Mouse (Mus musculus): ENCODE results near the gene Ghr. TPM values are rescaled to one million over a fixed set of nuclear protein-coding genes. Genes with fewer than 3 reads are reported as not detected.

Ghr gene
- 5.1 and 10.7 TPM in 2 replicates for polyA plus RNA-seq (2014; fragmentation: Nextera tagmentation; extraction: Ambion mirVana)

GRCm38 (mm10) chr15:3582807-3583636 lies at the start of gene Ghr:
TSS of gene Ghr (minus strand) at chr15:3583492.
- under 1% methylated on average over 51 of the region's 52 CpGs for WGBS
- Histone ChIP-seq H3K27ac (replicated peaks; ENCODE audit: low read depth, low read length) (peak within 1 kb of the TSS; percentile 82), H3K4me3 (replicated peaks; ENCODE audit: low read depth, low read length) (peak within 1 kb of the TSS; percentile 64), H3K9me3 (ENCODE audit: control insufficient read depth, low read length) (no peaks in the 10 kb centered on the region), H3K36me3 (ENCODE audit: control insufficient read depth, insufficient read depth, low read length) (no peaks in the 10 kb centered on the region), H3K27me3 (ENCODE audit: control insufficient read depth, insufficient read depth, low read length) (no peaks in the 10 kb centered on the region), H3K4me1 (ENCODE audit: control insufficient read depth, insufficient read depth, low read length) (peaks cover 8% of the 10 kb centered on the region; the same call in 1 of the 2 replicates), H3K9ac (replicated peaks; ENCODE audit: low read length) (peak within 1 kb of the TSS; percentile 72), H3K4me2 (ENCODE audit: low read length) (peak within 1 kb of the TSS; percentile 79)
- peak; percentile 93 for DNase-seq
- peak; percentile 95 for ATAC-seq (ENCODE audit: low FRiP score, low TSS enrichment)

- Histone ChIP-seq H3K4me2 (ENCODE audit: low read length) (no peak overlapping the region), H3K9me3 (ENCODE audit: control insufficient read depth, low read length) (no peaks in the 10 kb centered on the region), H3K4me3 (replicated peaks; ENCODE audit: low read depth, low read length) (no peak overlapping the region), H3K27me3 (ENCODE audit: control insufficient read depth, insufficient read depth, low read length) (no peaks in the 10 kb centered on the region), H3K4me1 (ENCODE audit: control insufficient read depth, insufficient read depth, low read length) (no peaks in the 10 kb centered on the region), H3K36me3 (ENCODE audit: control insufficient read depth, insufficient read depth, low read length) (no peaks in the 10 kb centered on the region), H3K27ac (replicated peaks; ENCODE audit: low read depth, low read length) (no peak overlapping the region), H3K9ac (replicated peaks; ENCODE audit: low read length) (no peak overlapping the region)
- ATAC-seq (ENCODE audit: low FRiP score, low TSS enrichment) (no peak), DNase-seq (no peak)
Observed at GRCm38 (mm10) chr15:3622746-3623145, 39.5 kb upstream of the Ghr start.

DNA sequence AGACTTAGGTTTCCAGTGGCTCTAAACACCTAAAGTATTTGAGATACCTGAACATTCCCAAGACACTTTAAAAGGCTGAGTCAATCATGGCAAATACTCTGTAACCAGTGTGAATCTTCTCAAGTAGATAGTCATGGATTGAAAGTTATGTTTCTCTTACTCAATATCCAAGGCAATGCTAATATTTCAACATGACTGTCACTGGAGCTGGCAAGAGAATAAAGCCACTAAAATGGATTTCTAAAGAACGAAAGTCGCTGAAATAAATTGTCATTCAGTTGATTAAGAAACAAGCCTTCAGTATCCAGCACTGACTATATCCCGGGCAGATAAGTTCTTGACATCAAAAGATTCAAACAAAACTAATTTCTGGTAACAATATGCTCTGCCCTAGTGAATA lies 37.1 kb upstream of the Ghr start:
- 90% methylated on average over 3 of the region's 3 CpGs for WGBS
- Histone ChIP-seq H3K27me3 (ENCODE audit: control insufficient read depth, insufficient read depth, low read length) (no peaks in the 10 kb centered on the region), H3K4me3 (replicated peaks; ENCODE audit: low read depth, low read length) (no peak overlapping the region), H3K4me1 (ENCODE audit: control insufficient read depth, insufficient read depth, low read length) (no peaks in the 10 kb centered on the region), H3K4me2 (ENCODE audit: low read length) (no peak overlapping the region), H3K9ac (replicated peaks; ENCODE audit: low read length) (no peak overlapping the region), H3K36me3 (ENCODE audit: control insufficient read depth, insufficient read depth, low read length) (no peaks in the 10 kb centered on the region), H3K9me3 (ENCODE audit: control insufficient read depth, low read length) (no peaks in the 10 kb centered on the region), H3K27ac (replicated peaks; ENCODE audit: low read depth, low read length) (no peak overlapping the region)
- ATAC-seq (ENCODE audit: low FRiP score, low TSS enrichment) (no peak), DNase-seq (no peak)

- ATAC-seq (ENCODE audit: low FRiP score, low TSS enrichment) (no peak), DNase-seq (no peak)
- Histone ChIP-seq H3K9me3 (ENCODE audit: control insufficient read depth, low read length) (no peaks in the 10 kb centered on the region), H3K27me3 (ENCODE audit: control insufficient read depth, insufficient read depth, low read length) (no peaks in the 10 kb centered on the region), H3K36me3 (ENCODE audit: control insufficient read depth, insufficient read depth, low read length) (no peaks in the 10 kb centered on the region), H3K9ac (replicated peaks; ENCODE audit: low read length) (no peak overlapping the region), H3K27ac (replicated peaks; ENCODE audit: low read depth, low read length) (no peak overlapping the region), H3K4me2 (ENCODE audit: low read length) (no peak overlapping the region), H3K4me1 (ENCODE audit: control insufficient read depth, insufficient read depth, low read length) (no peaks in the 10 kb centered on the region), H3K4me3 (replicated peaks; ENCODE audit: low read depth, low read length) (no peak overlapping the region)
- WGBS = 89% methylated on average over 3 of the region's 3 CpGs
Observed at GRCm38 (mm10) chr15:3618311-3618710, 35.0 kb upstream of the Ghr start.

- Histone ChIP-seq H3K9me3 (ENCODE audit: control insufficient read depth, low read length) (no peaks in the 10 kb centered on the region), H3K4me1 (ENCODE audit: control insufficient read depth, insufficient read depth, low read length) (no peaks in the 10 kb centered on the region), H3K27ac (replicated peaks; ENCODE audit: low read depth, low read length) (no peak overlapping the region), H3K4me3 (replicated peaks; ENCODE audit: low read depth, low read length) (no peak overlapping the region), H3K27me3 (ENCODE audit: control insufficient read depth, insufficient read depth, low read length) (no peaks in the 10 kb centered on the region), H3K36me3 (ENCODE audit: control insufficient read depth, insufficient read depth, low read length) (no peaks in the 10 kb centered on the region), H3K4me2 (ENCODE audit: low read length) (no peak overlapping the region), H3K9ac (replicated peaks; ENCODE audit: low read length) (no peak overlapping the region)
- no peak for ATAC-seq (ENCODE audit: low FRiP score, low TSS enrichment)
- no peak for DNase-seq
Observed at GRCm38 (mm10) chr15:3611961-3612360, 28.7 kb upstream of the Ghr start.

DNA sequence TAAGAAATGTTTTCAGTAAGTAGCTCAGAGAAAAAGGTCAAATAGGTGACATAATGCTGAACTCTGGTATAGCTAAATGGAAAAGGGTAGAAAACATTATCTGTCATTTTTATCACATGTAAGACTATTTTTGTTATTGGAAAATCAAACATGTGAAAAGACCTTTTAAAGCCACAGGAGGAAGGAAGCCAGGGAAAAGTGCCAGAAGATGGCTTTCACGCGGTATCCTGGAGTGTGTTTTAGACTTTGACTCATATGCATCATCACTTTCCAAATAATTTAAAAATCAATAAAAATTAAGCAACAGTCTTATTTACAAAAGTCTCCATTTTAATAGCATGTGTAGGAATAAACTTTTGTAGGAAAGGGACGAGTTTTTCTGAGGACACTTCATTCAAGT lies 24.7 kb upstream of the Ghr start:
- Histone ChIP-seq H3K27ac (replicated peaks; ENCODE audit: low read depth, low read length) (no peak overlapping the region), H3K9me3 (ENCODE audit: control insufficient read depth, low read length) (no peaks in the 10 kb centered on the region), H3K27me3 (ENCODE audit: control insufficient read depth, insufficient read depth, low read length) (no peaks in the 10 kb centered on the region), H3K4me2 (ENCODE audit: low read length) (no peak overlapping the region), H3K9ac (replicated peaks; ENCODE audit: low read length) (no peak overlapping the region), H3K4me1 (ENCODE audit: control insufficient read depth, insufficient read depth, low read length) (no peaks in the 10 kb centered on the region), H3K36me3 (ENCODE audit: control insufficient read depth, insufficient read depth, low read length) (no peaks in the 10 kb centered on the region), H3K4me3 (replicated peaks; ENCODE audit: low read depth, low read length) (no peak overlapping the region)
- 84% methylated on average over 3 of the region's 3 CpGs for WGBS
- no peak for ATAC-seq (ENCODE audit: low FRiP score, low TSS enrichment)
- DNase-seq = no peak

DNA sequence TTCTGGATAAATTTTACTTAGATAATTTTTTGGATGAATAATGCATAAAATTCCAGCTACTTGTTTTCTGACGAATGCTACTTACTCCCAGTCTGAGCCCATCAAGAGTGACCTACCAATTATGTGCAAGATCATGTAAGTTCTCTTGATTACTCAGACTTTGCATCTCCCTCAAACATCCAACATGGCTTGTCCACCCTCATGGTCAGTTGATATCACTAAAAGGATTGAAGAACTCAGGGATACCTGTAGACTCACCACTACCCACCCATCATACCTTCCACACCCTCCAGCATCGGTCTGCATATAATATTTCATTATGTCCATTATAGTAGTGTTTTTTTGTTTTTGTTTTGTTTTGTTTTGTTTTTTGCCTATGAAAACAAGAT lies 18.8 kb upstream of the Ghr start:
- H3K4me2 ChIP-seq (ENCODE audit: low read length) = no peak overlapping the region
- ATAC-seq (ENCODE audit: low FRiP score, low TSS enrichment) (no peak), DNase-seq (no peak)
- no peaks in the 10 kb centered on the region for H3K9me3 ChIP-seq (ENCODE audit: control insufficient read depth, low read length)
- no peak overlapping the region for H3K9ac ChIP-seq (replicated peaks; ENCODE audit: low read length)
- no peaks in the 10 kb centered on the region for H3K36me3 ChIP-seq (ENCODE audit: control insufficient read depth, insufficient read depth, low read length)
- H3K4me1 ChIP-seq (ENCODE audit: control insufficient read depth, insufficient read depth, low read length) = no peaks in the 10 kb centered on the region
- WGBS = 97% methylated on average over 2 of the region's 2 CpGs
- no peak overlapping the region for H3K27ac ChIP-seq (replicated peaks; ENCODE audit: low read depth, low read length)
- no peak overlapping the region for H3K4me3 ChIP-seq (replicated peaks; ENCODE audit: low read depth, low read length)
- H3K27me3 ChIP-seq (ENCODE audit: control insufficient read depth, insufficient read depth, low read length) = no peaks in the 10 kb centered on the region

GRCm38 (mm10) chr15:3601422-3602097 lies 18.3 kb upstream of the Ghr start:
- Histone ChIP-seq H3K27ac (replicated peaks; ENCODE audit: low read depth, low read length) (no peak overlapping the region), H3K36me3 (ENCODE audit: control insufficient read depth, insufficient read depth, low read length) (no peaks in the 10 kb centered on the region), H3K4me1 (ENCODE audit: control insufficient read depth, insufficient read depth, low read length) (no peaks in the 10 kb centered on the region), H3K27me3 (ENCODE audit: control insufficient read depth, insufficient read depth, low read length) (no peaks in the 10 kb centered on the region), H3K9me3 (ENCODE audit: control insufficient read depth, low read length) (no peaks in the 10 kb centered on the region), H3K4me3 (replicated peaks; ENCODE audit: low read depth, low read length) (no peak overlapping the region), H3K4me2 (ENCODE audit: low read length) (no peak overlapping the region), H3K9ac (replicated peaks; ENCODE audit: low read length) (no peak overlapping the region)
- ATAC-seq (ENCODE audit: low FRiP score, low TSS enrichment) (no peak), DNase-seq (no peak)
- 82% methylated on average over 4 of the region's 4 CpGs for WGBS

DNA sequence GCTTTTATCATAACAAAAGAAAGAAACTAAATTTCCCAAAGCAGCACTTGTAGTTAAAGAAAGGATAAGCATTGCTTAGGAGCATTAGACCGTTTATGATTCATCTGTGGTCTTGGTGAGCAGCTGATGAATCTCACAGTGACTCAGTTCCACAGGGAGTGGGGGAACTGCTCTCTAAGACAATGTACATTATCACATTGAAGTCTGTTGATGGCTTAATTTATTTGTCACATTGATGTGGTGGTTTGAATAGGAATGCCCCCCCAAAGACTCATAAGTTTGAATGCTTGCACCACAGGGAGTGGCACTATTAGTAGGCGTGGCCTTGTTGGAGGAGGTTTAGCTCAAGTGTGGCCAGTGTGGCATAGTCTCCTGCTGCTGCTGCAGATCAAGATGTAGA lies 4.6 kb upstream of the Ghr start:
- H3K9ac ChIP-seq (replicated peaks; ENCODE audit: low read length) = no peak overlapping the region
- no peaks in the 10 kb centered on the region for H3K36me3 ChIP-seq (ENCODE audit: control insufficient read depth, insufficient read depth, low read length)
- ATAC-seq (ENCODE audit: low FRiP score, low TSS enrichment) (no peak), DNase-seq (no peak)
- 57% methylated on average over 2 of the region's 2 CpGs for WGBS
- no peaks in the 10 kb centered on the region for H3K4me1 ChIP-seq (ENCODE audit: control insufficient read depth, insufficient read depth, low read length)
- H3K9me3 ChIP-seq (ENCODE audit: control insufficient read depth, low read length) = no peaks in the 10 kb centered on the region
- no peaks in the 10 kb centered on the region for H3K27me3 ChIP-seq (ENCODE audit: control insufficient read depth, insufficient read depth, low read length)
- no peak overlapping the region for H3K4me3 ChIP-seq (replicated peaks; ENCODE audit: low read depth, low read length)
- H3K27ac ChIP-seq (replicated peaks; ENCODE audit: low read depth, low read length) = no peak overlapping the region
- no peak overlapping the region for H3K4me2 ChIP-seq (ENCODE audit: low read length)

Measured in midbrain, embryonic 14.5 days (tissue).